Mouse (Mus musculus) embryo, embryonic 11.5 days (tissue): ENCODE data around the gene Tnfrsf17.
"Not testable (repeated sequence)": the region's sequence is repeated elsewhere in the genome, so short reads cannot be mapped to it uniquely, and the experiment has no call there.

ENCODE experiments used
- DNase-seq: peaks from one replicate; pipeline ENCODE4 v3.0.0-alpha.2; 2012; ENCODE audit warnings: low read depth, low spot score

The Tnfrsf17 gene

DNA sequence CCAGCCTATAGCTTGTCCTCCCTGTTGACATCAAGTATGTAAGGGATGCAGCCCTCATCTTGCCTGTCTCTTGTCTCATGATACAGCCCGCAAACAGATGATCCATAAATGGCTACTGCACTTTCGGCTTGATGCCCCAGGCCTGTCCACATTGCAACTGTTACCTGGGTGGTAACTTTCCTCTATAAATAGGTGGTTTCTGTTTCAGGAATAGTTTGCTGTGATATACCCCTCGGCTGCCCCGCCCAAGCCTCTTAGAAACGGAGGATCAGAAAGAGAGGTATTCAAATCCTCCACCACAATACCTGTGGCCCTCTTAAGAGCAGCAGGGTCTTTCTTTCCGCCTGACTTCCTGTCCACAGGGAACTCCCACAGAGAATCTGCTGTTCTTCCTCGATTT lies at the start of gene Tnfrsf17:
Gene Tnfrsf17, plus strand, starts transcription at position 301 of the 400 bp plus-strand sequence.
- no peak for DNase-seq

DNA sequence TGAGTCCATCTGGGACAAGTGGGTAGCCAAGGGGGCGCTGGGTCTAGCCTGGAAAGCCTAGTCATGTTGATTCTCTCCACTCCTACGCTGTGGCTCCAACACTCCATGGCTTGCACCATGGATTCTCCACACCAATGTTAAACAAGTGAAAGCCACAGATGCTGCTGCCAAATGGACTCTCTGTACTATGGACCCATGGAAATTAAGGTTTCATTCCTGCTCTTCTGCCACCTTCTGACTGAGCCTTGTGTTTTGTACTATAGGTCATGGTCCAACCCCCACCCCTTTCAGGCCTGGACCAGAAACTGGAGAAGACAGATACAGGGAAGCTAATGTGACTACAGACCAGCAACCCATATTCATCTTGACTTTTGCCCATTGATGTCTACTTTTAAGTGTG lies 47.1 kb upstream of the Tnfrsf17 start:
- DNase-seq, result no peak

DNA sequence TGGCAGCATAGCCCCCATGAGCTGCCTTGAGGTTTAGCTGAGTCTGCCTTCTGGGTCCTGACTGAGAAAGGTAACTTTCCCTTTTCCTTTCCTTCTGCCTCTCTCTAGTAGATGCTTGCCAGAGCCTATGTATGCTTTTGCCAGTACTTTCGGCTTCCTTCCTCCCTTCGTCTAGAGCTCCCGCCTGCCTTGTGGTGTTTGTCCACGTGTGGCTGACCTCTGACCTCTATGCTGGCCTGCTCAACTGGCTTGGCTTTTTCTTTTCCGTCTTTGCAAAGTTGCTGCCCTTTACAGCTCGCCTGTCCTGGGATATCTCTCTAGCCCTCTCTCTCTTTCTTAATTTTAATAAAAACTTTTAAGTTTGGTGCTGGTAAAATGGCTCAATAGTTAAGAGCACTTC lies 43.8 kb upstream of the Tnfrsf17 start:
- DNase-seq, result no peak

DNA sequence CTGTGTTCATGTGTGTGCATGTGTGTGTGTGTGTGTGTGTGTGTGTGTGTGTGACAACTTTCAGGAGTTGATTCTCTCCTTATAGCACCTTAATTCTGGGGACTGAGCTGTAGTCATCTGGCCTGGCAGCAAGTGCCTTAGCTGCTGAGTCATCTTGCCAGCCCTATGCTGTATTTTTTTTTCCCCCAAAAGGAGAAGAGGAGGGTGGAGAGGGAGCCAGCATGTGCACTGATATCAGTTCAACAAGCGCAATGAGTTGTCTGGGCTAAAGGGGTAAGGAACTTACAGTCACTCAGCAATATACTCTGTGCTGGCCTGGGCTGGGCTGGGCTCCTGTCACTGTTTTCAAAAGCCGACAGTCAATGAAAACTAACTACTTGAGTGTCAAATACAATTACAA lies 43.0 kb upstream of the Tnfrsf17 start:
- DNase-seq, result no peak

DNA sequence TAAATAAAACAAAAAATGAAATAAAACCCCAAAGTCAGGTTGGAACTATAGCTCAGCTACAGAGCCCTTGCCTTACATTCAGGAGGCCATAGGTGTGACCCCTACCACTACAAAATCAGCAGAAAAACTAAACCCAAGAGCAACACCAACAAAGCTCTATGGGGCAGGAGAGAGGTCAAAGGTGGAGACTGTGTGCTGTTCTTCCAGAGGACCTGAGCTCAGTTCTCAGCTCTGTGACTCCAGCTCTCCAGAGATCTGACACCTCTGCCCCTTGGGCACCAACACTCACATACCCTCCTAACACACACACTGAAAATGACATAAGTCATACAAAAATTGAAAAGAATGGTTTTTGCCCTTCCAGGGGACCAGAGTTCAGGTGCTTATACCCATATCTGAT lies 42.5 kb upstream of the Tnfrsf17 start:
- DNase-seq, result no peak

DNA sequence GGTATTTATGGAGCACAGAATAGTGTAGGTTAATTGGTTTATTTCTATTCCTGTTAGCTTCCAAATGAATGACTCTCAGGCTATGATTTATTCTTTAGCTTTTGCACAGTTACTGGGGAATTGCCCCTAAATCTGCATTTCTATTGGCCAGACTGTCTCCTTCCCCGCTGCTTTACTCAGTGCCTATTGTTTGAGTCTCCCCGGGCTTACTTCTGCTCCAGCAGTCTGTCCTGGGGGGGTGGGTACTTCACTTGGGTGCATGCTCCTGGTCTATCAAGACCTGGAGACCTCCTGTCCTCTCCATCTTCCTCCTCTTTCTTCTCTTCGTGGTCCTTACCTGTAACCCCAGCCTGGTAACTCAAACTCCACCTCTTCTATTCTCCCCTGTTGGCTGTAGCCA lies 36.7 kb upstream of the Tnfrsf17 start:
- DNase-seq, result no peak

DNA sequence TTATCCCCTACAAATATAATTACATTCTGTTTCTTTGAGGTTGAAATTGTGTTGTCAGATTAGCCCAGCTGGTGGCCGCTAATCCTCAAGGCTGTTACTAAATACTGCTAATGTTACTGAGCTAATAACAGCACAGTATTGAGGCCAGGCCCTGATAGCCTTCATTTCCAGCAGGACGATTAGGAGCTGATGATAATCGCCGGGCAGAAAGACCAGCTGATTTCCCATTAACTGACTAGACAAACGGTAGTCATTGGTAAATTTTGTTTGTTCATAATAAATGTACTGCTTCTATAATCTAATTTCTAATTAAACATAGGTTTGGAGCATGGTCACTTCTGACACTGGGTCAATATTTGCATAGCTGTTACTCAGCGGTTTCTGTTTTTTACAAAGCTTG lies 34.8 kb upstream of the Tnfrsf17 start:
- DNase-seq, result no peak

DNA sequence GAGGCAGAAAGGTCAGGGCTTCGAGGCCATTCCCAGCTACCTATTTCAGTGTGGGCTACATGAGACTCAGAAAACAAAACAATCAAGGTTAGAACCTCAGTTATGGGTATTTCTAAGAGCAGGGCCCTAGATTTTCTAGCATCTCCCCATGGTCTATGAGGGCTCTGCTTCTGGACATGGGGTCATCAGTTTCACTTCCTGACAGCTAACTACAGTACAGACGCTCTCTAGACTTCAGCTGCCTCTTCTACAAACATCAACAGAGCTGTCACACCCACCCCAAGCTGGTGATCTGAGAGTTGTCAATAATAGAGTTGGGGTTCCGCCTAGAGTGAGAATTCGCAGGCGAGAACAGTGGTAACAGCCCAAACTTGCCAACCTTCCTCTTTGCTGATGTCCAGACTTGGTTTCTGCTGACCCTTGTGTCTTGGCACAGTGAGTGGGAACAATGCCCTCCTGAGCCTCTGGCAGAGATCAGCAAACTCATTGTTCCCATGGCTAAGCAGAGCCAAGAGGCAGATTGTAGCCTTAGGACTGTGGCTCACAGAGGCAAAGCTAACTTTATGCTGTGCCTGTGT lies 30.9 kb upstream of the Tnfrsf17 start:
- DNase-seq, result no peak

DNA sequence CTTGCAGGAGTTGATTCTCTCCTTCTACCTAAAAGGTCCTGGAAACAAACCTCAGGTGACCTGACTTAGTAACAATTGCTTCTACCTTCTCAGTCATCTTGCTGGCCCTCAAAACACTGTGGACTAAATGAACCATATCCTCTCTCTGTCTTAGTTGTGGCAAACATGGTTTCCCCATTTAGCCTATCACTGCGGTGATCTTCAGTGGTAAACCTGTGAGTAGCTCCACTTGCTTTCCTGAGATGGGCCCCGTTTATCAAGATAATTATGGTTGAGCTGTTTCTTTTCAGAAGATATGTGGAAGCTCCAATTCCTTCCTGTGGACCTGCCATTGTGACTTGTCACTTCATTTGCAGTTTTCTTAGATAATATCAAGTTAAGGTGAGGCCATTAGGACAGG lies 28.7 kb upstream of the Tnfrsf17 start:
- no peak for DNase-seq

DNA sequence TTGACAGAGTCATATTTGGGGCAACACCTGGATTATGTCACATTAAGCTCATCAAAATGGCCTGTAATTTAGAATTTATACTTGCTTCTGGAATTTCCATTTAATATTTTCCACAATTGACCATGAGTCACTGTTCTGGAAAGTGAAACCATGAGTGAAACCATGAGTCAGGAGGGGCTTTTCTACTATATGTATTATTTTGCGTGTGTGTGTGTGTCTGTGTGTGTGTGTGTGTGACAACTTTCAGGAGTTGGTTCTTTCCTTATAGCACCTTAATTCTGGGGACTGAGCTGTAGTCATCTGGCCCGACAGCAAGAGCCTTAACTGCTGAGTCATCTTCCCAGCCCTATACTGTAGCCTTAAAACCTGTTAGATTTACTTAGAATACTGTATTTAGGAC lies 27.7 kb upstream of the Tnfrsf17 start:
- no peak for DNase-seq

DNA sequence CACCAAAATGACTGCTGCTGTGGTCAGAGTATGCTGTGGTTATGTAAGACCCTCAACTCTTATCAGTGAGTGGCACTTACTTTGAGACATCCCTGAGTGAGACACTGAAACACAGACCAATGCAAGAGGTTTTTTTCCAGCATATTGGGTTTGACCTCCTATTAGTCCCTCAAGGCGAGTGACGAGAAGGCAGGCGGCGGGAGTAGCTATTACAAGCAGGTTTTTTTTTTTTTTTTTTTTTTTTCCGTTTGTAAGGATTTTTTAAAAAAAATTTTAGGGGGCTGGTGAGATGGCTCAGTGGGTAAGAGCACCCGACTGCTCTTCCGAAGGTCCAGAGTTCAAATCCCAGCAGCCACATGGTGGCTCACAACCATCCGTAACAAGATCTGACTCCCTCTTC lies 24.7 kb upstream of the Tnfrsf17 start:
- not testable (repeated sequence) for DNase-seq

DNA sequence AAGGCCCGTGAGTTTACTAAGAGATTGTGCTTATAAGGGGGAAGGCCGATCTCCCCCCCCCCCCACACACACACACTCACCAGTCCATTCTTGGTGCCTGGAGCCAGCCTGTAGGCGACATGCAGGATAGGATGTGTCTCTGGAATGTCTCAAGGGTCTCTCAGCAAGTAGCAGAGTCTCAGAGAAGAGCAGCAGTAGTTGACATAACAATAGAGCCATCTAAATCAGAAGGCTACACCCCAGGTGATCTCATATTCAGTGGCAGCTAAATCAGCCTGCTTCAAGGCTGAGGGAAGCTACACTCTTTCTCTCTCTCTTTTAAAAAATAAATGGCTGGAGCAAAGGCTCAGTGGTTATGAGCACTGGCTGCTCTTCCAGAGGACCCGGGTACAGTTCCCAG lies 18.0 kb upstream of the Tnfrsf17 start:
- not testable (repeated sequence) for DNase-seq

DNA sequence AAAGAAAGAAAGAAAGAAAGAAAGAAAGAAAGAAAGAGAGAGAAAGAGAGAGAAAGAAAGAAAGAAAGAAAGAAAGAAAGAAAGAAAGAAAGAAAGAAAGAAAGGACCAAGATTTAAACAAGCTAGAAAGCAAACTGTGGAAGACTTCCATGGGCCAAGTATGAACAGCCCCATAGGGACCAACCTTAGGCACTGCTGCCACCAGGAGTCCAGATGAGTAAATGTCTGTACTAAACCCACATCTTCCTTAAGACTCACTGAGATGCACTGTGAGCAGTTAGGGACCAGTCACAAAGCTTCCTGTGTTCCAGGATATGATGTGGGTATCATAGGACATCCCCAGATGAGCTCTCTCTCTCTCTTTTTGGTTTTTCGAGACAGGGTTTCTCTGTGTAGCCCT lies 15.9 kb upstream of the Tnfrsf17 start:
- DNase-seq, result not testable (repeated sequence)

DNA sequence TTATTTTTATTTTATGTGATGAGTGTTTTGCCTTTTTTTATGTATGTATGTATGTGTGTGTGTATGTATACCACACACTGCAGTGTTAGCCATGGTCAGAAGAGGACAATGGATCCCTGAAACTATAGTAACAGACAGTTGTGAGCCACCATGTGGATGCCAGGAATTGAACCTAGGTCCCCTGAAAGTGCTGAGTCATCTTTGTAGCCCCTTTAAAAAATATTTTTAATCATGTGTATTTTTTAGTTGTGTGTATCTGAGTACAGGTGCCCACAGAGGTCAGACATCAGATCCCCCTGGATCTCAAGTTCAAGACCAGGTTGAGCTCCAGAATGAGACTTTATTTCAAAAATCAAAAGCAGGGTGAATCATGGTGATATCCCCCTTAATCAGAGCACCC lies 9.9 kb upstream of the Tnfrsf17 start:
- DNase-seq, result no peak

DNA sequence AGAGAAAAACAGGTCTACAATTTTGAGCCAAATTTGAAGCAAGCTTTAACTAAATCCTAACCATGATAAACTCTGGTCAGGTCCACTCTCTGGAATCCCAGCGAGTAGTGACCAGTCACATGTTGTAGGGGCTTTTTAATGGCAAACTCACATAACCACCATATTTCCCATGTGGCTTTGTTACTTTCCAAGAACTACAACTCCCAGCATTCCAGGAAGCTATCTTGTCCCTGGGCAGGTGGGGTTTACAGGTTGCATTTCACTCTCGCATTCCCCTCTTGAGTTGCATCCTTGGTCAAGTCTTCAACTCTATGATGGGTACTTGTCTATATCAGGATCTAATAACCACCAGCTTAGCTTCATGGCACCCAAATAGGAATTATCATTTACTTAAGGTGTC lies 8.1 kb upstream of the Tnfrsf17 start:
- no peak for DNase-seq

DNA sequence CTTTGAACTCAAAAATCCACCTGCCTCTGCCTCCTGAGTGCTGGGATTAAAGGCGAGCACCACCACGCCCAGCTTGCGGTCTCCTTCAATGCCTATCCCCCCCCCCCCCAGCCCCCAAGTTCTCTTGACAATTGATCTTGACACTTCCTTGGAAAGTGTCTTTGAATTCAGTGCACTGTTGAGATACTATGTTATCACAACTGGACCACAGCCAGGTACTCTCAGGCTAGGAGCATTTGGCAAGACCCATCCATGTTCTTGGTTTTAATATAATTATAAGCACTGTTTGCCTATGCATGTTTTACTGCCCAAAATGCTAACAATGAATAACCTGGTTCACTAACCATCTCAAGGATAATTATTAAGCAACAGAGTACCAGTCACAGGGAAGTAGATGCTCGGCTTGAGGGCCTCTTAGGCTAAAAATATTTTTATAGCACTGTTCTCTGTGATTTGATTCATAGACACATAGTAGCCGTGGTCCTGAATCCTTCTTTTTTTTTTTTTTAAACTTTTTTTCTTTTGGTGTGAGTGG lies 2.2 kb downstream of the Tnfrsf17 start:
- DNase-seq, result no peak

DNA sequence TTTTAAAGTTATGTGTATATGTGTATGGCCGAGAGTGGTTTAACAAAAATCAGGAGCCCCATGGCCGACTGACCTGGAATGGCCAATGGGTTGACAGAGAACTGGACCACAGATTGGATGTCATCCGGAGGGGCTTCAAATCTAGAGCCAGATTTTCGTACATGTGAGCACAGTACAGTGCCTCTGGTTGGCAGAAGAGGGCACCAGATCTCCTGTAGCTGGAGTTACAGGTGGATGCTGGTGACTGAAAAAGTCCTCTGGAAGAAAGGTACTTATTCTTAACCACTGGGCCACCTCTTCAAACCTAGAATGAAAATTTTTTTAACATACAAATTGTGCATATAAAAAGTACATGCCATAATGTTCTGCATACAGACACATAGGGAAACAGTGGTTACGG lies 3.1 kb downstream of the Tnfrsf17 start:
- no peak for DNase-seq

DNA sequence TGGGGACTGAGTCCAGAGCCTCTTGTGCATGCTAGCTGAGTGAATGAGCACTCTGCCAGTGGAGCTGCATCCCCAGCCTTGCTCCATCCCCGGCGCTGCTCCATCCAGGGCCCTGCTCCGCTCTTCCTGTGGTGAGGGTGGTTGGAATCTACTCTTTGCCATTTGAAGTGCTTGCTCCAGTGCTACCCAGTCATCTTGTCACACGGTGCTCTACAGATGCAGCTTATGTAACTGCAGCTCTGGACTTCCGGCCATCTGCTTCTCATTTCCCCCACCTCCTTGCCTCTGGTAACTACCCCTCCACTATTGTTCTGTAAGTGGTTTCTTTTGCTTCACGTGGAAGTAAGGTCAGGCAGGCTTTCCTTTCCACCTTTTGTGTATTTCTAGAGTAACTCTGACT lies 3.7 kb downstream of the Tnfrsf17 start:
- peak; percentile 2 for DNase-seq

DNA sequence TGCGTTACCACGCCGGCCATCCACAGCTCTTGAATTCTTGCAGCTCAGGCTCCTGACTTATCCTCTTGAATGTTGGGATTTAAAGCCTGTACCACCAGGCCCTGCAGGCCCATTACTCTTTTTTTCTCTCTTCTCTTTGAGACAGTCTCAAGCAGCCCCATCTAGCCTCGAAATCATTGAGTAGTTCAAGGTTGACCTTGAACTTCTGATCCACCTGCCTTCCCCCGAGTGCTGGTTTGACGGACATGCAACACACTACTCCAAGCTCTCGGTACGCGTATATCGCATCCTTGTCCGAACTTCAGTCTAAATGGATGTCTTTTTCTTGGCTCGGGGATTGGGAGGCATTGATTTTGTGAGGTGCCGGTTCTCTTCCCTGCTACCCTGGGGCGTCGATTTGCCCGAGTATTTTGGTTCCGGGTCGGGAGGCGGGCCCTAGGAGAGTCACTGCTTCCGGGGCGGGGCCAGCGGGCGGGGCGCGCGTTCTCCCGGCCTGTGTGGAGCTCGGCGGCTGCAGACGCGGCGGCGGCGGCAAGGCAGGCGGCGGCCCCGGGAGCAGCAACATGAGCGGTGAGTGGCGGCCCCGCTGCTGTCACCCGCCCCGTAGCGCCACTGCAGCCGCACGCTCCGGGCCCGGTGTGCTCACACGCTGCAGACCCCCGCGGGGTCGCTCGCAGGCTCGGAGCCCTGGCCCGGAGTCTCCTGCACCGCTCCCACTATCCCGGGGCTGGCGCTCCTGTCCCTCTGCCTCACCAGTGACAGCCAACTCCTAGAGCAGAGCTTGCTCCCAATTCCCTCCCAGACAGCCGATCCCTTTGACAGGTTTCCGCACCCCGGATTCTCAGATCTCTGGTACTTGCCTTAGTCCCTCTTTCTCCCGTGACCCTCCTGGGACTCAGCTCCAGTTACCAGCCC lies 9.1 kb downstream of the Tnfrsf17 start, which contains the start of gene Snx29:
Gene Snx29, plus strand, starts transcription at position 500 of the 915 bp plus-strand sequence.
- DNase-seq, result peak; percentile 85

DNA sequence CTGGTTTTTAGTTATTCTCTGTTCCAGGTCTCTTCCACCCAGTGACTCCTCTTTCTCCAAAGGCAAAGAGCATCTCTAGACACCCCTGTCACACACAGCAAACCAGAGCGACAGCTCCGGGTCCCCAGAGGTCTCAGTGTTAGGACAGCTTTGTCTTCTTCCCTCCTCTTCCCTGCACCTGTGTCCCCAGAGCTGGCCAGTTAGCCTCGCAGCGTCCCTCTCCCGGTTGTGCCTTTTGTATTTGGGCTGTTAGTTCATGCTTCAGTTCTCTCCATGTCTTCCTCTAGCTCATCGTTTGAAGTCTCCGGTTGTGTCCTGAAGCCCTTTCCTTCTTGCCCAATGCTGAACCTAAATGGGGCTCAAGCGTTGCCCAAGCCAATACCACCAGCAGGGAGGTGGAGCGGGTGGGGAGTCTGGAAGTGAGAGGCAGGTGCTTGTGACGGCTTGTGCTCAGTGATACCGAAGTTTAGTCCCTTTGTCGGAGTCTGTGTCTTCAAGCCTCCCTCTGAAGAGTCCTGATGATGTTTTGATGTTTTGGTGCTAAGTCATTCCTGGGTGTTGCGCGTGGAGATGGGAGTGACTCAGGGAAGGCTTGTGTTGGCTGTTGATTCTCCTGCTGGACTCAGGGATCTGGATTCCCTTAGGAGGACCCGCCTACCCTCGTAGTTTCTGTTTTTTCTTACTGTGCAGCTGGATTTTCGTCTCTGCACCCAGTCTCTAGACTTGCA lies 9.9 kb downstream of the Tnfrsf17 start:
- peak; percentile 29 for DNase-seq

DNA sequence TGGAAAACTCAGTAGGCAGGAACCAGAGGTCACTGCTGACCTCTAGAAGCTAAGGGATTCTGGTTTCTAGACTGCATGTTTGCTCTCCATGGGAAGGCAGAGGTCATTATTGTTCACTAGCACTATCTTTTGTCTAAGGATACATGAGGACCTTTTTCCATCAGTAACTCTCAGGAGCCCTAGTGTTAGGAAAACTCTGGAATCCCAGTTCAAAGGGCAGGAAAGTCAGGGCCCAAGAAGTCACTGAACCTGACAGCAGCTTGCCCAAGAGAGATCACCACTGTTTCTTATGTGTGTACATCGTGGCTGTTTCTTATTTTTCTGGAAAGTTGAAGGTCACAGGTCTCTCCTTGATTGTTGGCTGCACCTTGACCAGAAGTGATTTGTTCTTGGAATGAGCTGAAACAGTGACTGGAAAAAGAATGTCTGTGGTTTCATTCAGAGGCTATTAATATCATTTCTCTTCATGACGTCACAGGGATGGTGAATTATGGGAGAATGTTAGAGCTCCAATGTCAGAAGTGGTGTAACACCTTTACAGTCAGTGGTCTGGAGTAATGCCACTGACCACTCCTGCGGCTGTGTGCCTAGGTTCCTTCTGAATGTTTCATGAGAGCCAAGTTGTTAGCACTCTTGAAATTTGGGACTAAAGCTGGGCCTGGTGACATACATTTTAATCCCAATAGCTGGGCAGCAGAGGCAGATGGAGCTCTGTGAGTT lies 16.6 kb downstream of the Tnfrsf17 start:
- no peak for DNase-seq

DNA sequence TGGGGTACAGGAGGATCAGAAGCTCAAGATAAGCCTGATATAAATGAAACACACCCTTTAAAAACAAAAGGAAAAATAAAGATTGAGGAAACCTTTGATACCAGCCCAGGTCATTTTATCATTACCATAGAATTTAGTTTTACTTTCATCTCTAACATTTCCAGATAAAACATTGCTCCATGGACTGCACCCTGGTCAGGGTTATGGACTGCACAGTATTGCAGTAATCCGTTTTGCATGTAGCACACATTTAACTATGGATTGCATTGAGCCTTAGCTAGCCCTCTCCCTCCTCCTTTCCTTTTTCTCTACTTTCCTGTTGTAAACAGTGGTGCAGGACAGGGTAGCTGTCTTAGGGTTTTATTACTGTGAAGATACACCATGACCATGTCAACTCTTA lies 17.4 kb downstream of the Tnfrsf17 start:
- no peak for DNase-seq
